Comparison of ENCODE assay signal across 8 mouse cellular contexts in genomic region chr16:31932840-31933697, GRCm38 (mm10). TPM values are rescaled to one million over a fixed set of nuclear protein-coding genes. Genes with fewer than 3 reads are reported as not detected.
DNase-seq lines count a peak whose midpoint lies in the region; ATAC-seq and TF ChIP-seq lines count a peak whose summit lies in the region.

No protein-coding gene starts in this region.

- intact Hi-C loops in heart, adult 2 months (cut with DNase I), result no loop called here

- H3K9ac ChIP-seq in embryonic facial prominence, embryonic 11.5 days (replicated peaks; ENCODE audit: low read length), result peak overlapping the region; percentile 61
- peak overlapping the region; percentile 80 for H3K9ac ChIP-seq in heart, adult 2 months (ENCODE audit: low read depth, low read length)
- peak overlapping the region; percentile 57 for H3K9ac ChIP-seq in limb, embryonic 12.5 days (replicated peaks)
- H3K9ac ChIP-seq in midbrain, embryonic 14.5 days (replicated peaks; ENCODE audit: low read length), result peak overlapping the region; percentile 59

- peak overlapping the region; percentile 46 for H3K4me3 ChIP-seq in erythroblast, embryonic 14.5 days (replicated peaks)
- H3K4me3 ChIP-seq in embryonic facial prominence, embryonic 11.5 days (ENCODE audit: low read depth, low read length), result peak overlapping the region; percentile 46
- H3K4me3 ChIP-seq in heart, adult 2 months, result peak overlapping the region; percentile 68
- H3K4me3 ChIP-seq in kidney, adult 2 months (ENCODE audit: insufficient read depth, low read depth, low read length), result peak overlapping the region; percentile 53
- peak overlapping the region; percentile 53 for H3K4me3 ChIP-seq in limb, embryonic 12.5 days (replicated peaks)
- H3K4me3 ChIP-seq in midbrain, embryonic 14.5 days (replicated peaks; ENCODE audit: low read depth, low read length), result peak overlapping the region; percentile 37

- 0 out of 2 replicates have a peak, but pooled peaks have one; percentile 99 for TF ChIP-seq CTCF in heart, adult 2 months (IDR thresholded peaks at IDR 0.05)
- TF ChIP-seq CTCF in kidney, adult 2 months (conservative IDR thresholded peaks at IDR 0.05; ENCODE audit: insufficient read depth, insufficient read length, low read depth, low read length), result peak; percentile 79

- H3K27ac ChIP-seq in embryonic facial prominence, embryonic 11.5 days (replicated peaks; ENCODE audit: low read depth, low read length), result no peak overlapping the region
- peak overlapping the region; percentile 73 for H3K27ac ChIP-seq in heart, adult 2 months
- no peak overlapping the region for H3K27ac ChIP-seq in kidney, adult 2 months (ENCODE audit: insufficient read depth, low read depth, low read length)
- no peak overlapping the region for H3K27ac ChIP-seq in limb, embryonic 12.5 days
- H3K27ac ChIP-seq in midbrain, embryonic 14.5 days (replicated peaks; ENCODE audit: low read depth, low read length), result peak overlapping the region; percentile 92

- under 1% methylated on average over 50 of the region's 50 CpGs for WGBS in embryonic facial prominence, embryonic 11.5 days
- WGBS in heart, adult 2 months, result under 1% methylated on average over 50 of the region's 50 CpGs
- 2% methylated on average over 50 of the region's 50 CpGs for WGBS in kidney, adult 2 months
- under 1% methylated on average over 50 of the region's 50 CpGs for WGBS in limb, embryonic 12.5 days
- WGBS in midbrain, embryonic 14.5 days, result under 1% methylated on average over 50 of the region's 50 CpGs

- H3K79me2 ChIP-seq in heart, adult 2 months (replicated peaks; ENCODE audit: control insufficient read depth, insufficient read depth, low read length), result no peaks in the 10 kb centered on the region

- TF ChIP-seq EP300 in heart, adult 2 months (IDR thresholded peaks at IDR 0.05; ENCODE audit: insufficient read depth, low read depth, low read length), result peak; percentile 58; the same call in 1 of the 2 replicates

- H3K9me3 ChIP-seq in erythroblast, embryonic 14.5 days (ENCODE audit: control insufficient read depth, low read length), result peaks cover 14% of the 10 kb centered on the region
- H3K9me3 ChIP-seq in embryonic facial prominence, embryonic 11.5 days (replicated peaks; ENCODE audit: control insufficient read depth, low read length), result no peaks in the 10 kb centered on the region
- H3K9me3 ChIP-seq in limb, embryonic 12.5 days, result no peaks in the 10 kb centered on the region; the same call in 1 of the 2 replicates
- H3K9me3 ChIP-seq in midbrain, embryonic 14.5 days (ENCODE audit: control insufficient read depth, low read length), result no peaks in the 10 kb centered on the region

- DNase-seq in embryonic facial prominence, embryonic 11.5 days (ENCODE audit: low spot score), result peak; percentile 95
- peak; percentile 87 to 91 for DNase-seq in heart, adult 2 months
- DNase-seq in kidney, adult 2 months, result peak; percentile 82
- peak; percentile 98 for DNase-seq in midbrain, embryonic 14.5 days
- peak; percentile 48 for DNase-seq in spleen, adult 12 weeks (ENCODE audit: low spot score)

- H3K27me3 ChIP-seq in erythroblast, embryonic 14.5 days (ENCODE audit: control insufficient read depth), result peaks cover 62% of the 10 kb centered on the region
- peaks cover 29% of the 10 kb centered on the region for H3K27me3 ChIP-seq in embryonic facial prominence, embryonic 11.5 days (ENCODE audit: control insufficient read depth, insufficient read depth, low read length)
- peaks cover 4% of the 10 kb centered on the region; the same call in 1 of the 2 replicates for H3K27me3 ChIP-seq in heart, adult 2 months (ENCODE audit: control insufficient read depth, insufficient read depth, low read length)
- peaks cover 3% of the 10 kb centered on the region; the same call in 1 of the 2 replicates for H3K27me3 ChIP-seq in kidney, adult 2 months (replicated peaks; ENCODE audit: control insufficient read depth, insufficient read depth, low read length)
- peaks cover 60% of the 10 kb centered on the region for H3K27me3 ChIP-seq in limb, embryonic 12.5 days
- peaks cover 4% of the 10 kb centered on the region; the same call in 1 of the 2 replicates for H3K27me3 ChIP-seq in midbrain, embryonic 14.5 days (ENCODE audit: control insufficient read depth, insufficient read depth, low read length)

- no peaks in the 10 kb centered on the region for H3K36me3 ChIP-seq in erythroblast, embryonic 14.5 days (ENCODE audit: control insufficient read depth)
- H3K36me3 ChIP-seq in embryonic facial prominence, embryonic 11.5 days (replicated peaks; ENCODE audit: control insufficient read depth, insufficient read depth, low read depth, low read length), result no peaks in the 10 kb centered on the region
- H3K36me3 ChIP-seq in heart, adult 2 months (ENCODE audit: control insufficient read depth, insufficient read depth, low read length), result no peaks in the 10 kb centered on the region
- H3K36me3 ChIP-seq in kidney, adult 2 months (ENCODE audit: control insufficient read depth, insufficient read depth, low read length), result no peaks in the 10 kb centered on the region
- H3K36me3 ChIP-seq in limb, embryonic 12.5 days, result no peaks in the 10 kb centered on the region
- H3K36me3 ChIP-seq in midbrain, embryonic 14.5 days (ENCODE audit: control insufficient read depth, insufficient read depth, low read length), result no peaks in the 10 kb centered on the region

- peak overlapping the region; percentile 83 for H3K4me2 ChIP-seq in embryonic facial prominence, embryonic 11.5 days (ENCODE audit: low read depth, low read length)
- peak overlapping the region; percentile 93 for H3K4me2 ChIP-seq in limb, embryonic 12.5 days
- H3K4me2 ChIP-seq in midbrain, embryonic 14.5 days (ENCODE audit: low read length), result peak overlapping the region; percentile 86

- H3K4me1 ChIP-seq in erythroblast, embryonic 14.5 days (ENCODE audit: control insufficient read depth), result peaks cover 15% of the 10 kb centered on the region
- H3K4me1 ChIP-seq in embryonic facial prominence, embryonic 11.5 days (ENCODE audit: control insufficient read depth, insufficient read depth, low read length), result peaks cover 3% of the 10 kb centered on the region
- no peaks in the 10 kb centered on the region for H3K4me1 ChIP-seq in heart, adult 2 months (ENCODE audit: control insufficient read depth, insufficient read depth, low read length)
- no peaks in the 10 kb centered on the region for H3K4me1 ChIP-seq in kidney, adult 2 months (ENCODE audit: control insufficient read depth, insufficient read depth, low read length)
- peaks cover 20% of the 10 kb centered on the region for H3K4me1 ChIP-seq in limb, embryonic 12.5 days (replicated peaks)
- peaks cover 20% of the 10 kb centered on the region for H3K4me1 ChIP-seq in midbrain, embryonic 14.5 days (ENCODE audit: control insufficient read depth, insufficient read depth, low read length)

- TF ChIP-seq POLR2A in heart, adult 2 months (IDR thresholded peaks at IDR 0.05; ENCODE audit: insufficient read depth, low read depth, low read length), result peak; percentile 37; the same call in 1 of the 2 replicates
- TF ChIP-seq POLR2A in kidney, adult 2 months (IDR thresholded peaks at IDR 0.05; ENCODE audit: low read depth, low read length), result no peak

- no peak for ATAC-seq in erythroblast, adult 5-6 weeks (replicated peaks; ENCODE audit: low FRiP score, poor library complexity, severe bottlenecking)
- ATAC-seq in embryonic facial prominence, embryonic 11.5 days (replicated peaks; ENCODE audit: insufficient number of reproducible peaks, low FRiP score, low TSS enrichment, low read depth), result peak; percentile 92
- ATAC-seq in limb, embryonic 12.5 days (ENCODE audit: insufficient number of reproducible peaks, insufficient read depth, low FRiP score, low TSS enrichment, low read depth), result peak; percentile 88
- peak; percentile 95 for ATAC-seq in midbrain, embryonic 14.5 days (ENCODE audit: low FRiP score, low TSS enrichment)

RNA-seq across cellular contexts. Expression of gene Pigz, which starts 0.6 kb away (rescaled TPM):
- 0.02 TPM in 1 of 2 replicates, not detected in the other for polyA plus RNA-seq in erythroblast, embryonic 14.5 days (2012)
- 1.9 TPM in 1 of 2 replicates, not detected in the other for total RNA-seq in erythroblast, adult 5-6 weeks (2015; ENCODE audit: low replicate concordance)
- 0.09 and 0.98 TPM in 2 replicates for total RNA-seq in erythroblast, adult 5-6 weeks (2017; ENCODE audit: low replicate concordance)
- polyA plus RNA-seq in embryonic facial prominence, embryonic 11.5 days (2014; fragmentation: Nextera tagmentation; extraction: Ambion mirVana), result 0.41 and 0.56 TPM in 2 replicates
- 1 to 10 TPM; 1.7 to 2.3 TPM for total RNA-seq in heart, adult 2 months (2021)
- polyA plus RNA-seq in heart, adult 2 months (2012; rRNA removed), result 2.4 and 2.9 TPM in 2 replicates
- 2.0 and 2.2 TPM in 2 replicates for polyA plus RNA-seq in kidney, adult 2 months (2012; rRNA removed)
- 0.91 and 1.2 TPM in 2 replicates for polyA plus RNA-seq in limb, embryonic 12.5 days (2016; fragmentation: Nextera tagmentation; extraction: Ambion mirVana)
- 2.0 and 3.1 TPM in 2 replicates for polyA plus RNA-seq in midbrain, embryonic 14.5 days (2014; fragmentation: Nextera tagmentation; extraction: Ambion mirVana)

RNA-seq across cellular contexts. Expression of gene 0610012G03Rik, which starts 15.2 kb away (rescaled TPM):
- polyA plus RNA-seq in erythroblast, embryonic 14.5 days (2012), result 5.5 and 5.9 TPM in 2 replicates
- total RNA-seq in erythroblast, adult 5-6 weeks (2015; ENCODE audit: low replicate concordance), result 3.1 and 14.0 TPM in 2 replicates
- 1.3 and 7.2 TPM in 2 replicates for total RNA-seq in erythroblast, adult 5-6 weeks (2017; ENCODE audit: low replicate concordance)
- polyA plus RNA-seq in embryonic facial prominence, embryonic 11.5 days (2014; fragmentation: Nextera tagmentation; extraction: Ambion mirVana), result 86.6 and 90.6 TPM in 2 replicates
- total RNA-seq in heart, adult 2 months (2021), result 10 to 100 TPM; 69.9 to 75.4 TPM
- 86.3 and 88.9 TPM in 2 replicates for polyA plus RNA-seq in heart, adult 2 months (2012; rRNA removed)
- polyA plus RNA-seq in kidney, adult 2 months (2012; rRNA removed), result 96.7 and 122 TPM in 2 replicates
- polyA plus RNA-seq in limb, embryonic 12.5 days (2016; fragmentation: Nextera tagmentation; extraction: Ambion mirVana), result 77.5 and 83.7 TPM in 2 replicates
- polyA plus RNA-seq in midbrain, embryonic 14.5 days (2014; fragmentation: Nextera tagmentation; extraction: Ambion mirVana), result 115 and 132 TPM in 2 replicates

RNA-seq across cellular contexts. Expression of gene Ncbp2, which starts 15.2 kb away (rescaled TPM):
- 5.8 and 7.7 TPM in 2 replicates for polyA plus RNA-seq in erythroblast, embryonic 14.5 days (2012)
- 3.1 and 11.7 TPM in 2 replicates for total RNA-seq in erythroblast, adult 5-6 weeks (2015; ENCODE audit: low replicate concordance)
- 4.9 and 8.9 TPM in 2 replicates for total RNA-seq in erythroblast, adult 5-6 weeks (2017; ENCODE audit: low replicate concordance)
- 173 TPM in 2 replicates for polyA plus RNA-seq in embryonic facial prominence, embryonic 11.5 days (2014; fragmentation: Nextera tagmentation; extraction: Ambion mirVana)
- total RNA-seq in heart, adult 2 months (2021), result 10 to 100 TPM; 24.3 to 25.9 TPM
- polyA plus RNA-seq in heart, adult 2 months (2012; rRNA removed), result 7.9 and 17.5 TPM in 2 replicates
- polyA plus RNA-seq in kidney, adult 2 months (2012; rRNA removed), result 10.9 and 28.9 TPM in 2 replicates
- polyA plus RNA-seq in limb, embryonic 12.5 days (2016; fragmentation: Nextera tagmentation; extraction: Ambion mirVana), result 148 and 149 TPM in 2 replicates
- polyA plus RNA-seq in midbrain, embryonic 14.5 days (2014; fragmentation: Nextera tagmentation; extraction: Ambion mirVana), result 99.9 and 104 TPM in 2 replicates

RNA-seq across cellular contexts. Expression of gene Meltf, which starts 54.5 kb away (rescaled TPM):
- polyA plus RNA-seq in erythroblast, embryonic 14.5 days (2012), result 0.01 TPM in 1 of 2 replicates, not detected in the other
- not detected in 2 replicates for total RNA-seq in erythroblast, adult 5-6 weeks (2015; ENCODE audit: low replicate concordance)
- total RNA-seq in erythroblast, adult 5-6 weeks (2017; ENCODE audit: low replicate concordance), result not detected in 2 replicates
- 0.07 TPM in 1 of 2 replicates, not detected in the other for polyA plus RNA-seq in embryonic facial prominence, embryonic 11.5 days (2014; fragmentation: Nextera tagmentation; extraction: Ambion mirVana)
- not detected for total RNA-seq in heart, adult 2 months (2021)
- 0.23 TPM in 1 of 2 replicates, not detected in the other for polyA plus RNA-seq in heart, adult 2 months (2012; rRNA removed)
- 0.11 and 0.14 TPM in 2 replicates for polyA plus RNA-seq in kidney, adult 2 months (2012; rRNA removed)
- 0.50 and 0.70 TPM in 2 replicates for polyA plus RNA-seq in limb, embryonic 12.5 days (2016; fragmentation: Nextera tagmentation; extraction: Ambion mirVana)
- polyA plus RNA-seq in midbrain, embryonic 14.5 days (2014; fragmentation: Nextera tagmentation; extraction: Ambion mirVana), result 0.17 and 0.22 TPM in 2 replicates

Comparison
In these comparisons a context has a peak if more than half of its experiments do, and no peak if none do; other contexts are left out.
1. DNase-seq: peak in every context shown above with its lines; median percentile 98 in midbrain, embryonic 14.5 days; 95 in embryonic facial prominence, embryonic 11.5 days; 89 in heart, adult 2 months; 82 in kidney, adult 2 months; 48 in spleen, adult 12 weeks.
2. H3K27ac ChIP-seq: peak in heart, adult 2 months (single experiment) and midbrain, embryonic 14.5 days (single experiment); none in embryonic facial prominence, embryonic 11.5 days (single experiment), kidney, adult 2 months (single experiment) and limb, embryonic 12.5 days (single experiment).
3. RNA of gene 0610012G03Rik, which starts 15.2 kb away (polyA plus RNA-seq): 115 to 132 TPM in midbrain, embryonic 14.5 days, 96.7 to 122 TPM in kidney, adult 2 months, 86.3 to 88.9 TPM in heart, adult 2 months, 86.6 to 90.6 TPM in embryonic facial prominence, embryonic 11.5 days and 77.5 to 83.7 TPM in limb, embryonic 12.5 days; 5.5 to 5.9 TPM in erythroblast, embryonic 14.5 days; every median in the first group is over 10 times any median in the second.
4. Peak in every context shown above with its lines, with median percentiles within 50 percentile points of each other: H3K4me3 ChIP-seq, H3K4me2 ChIP-seq and H3K9ac ChIP-seq.